Mouse (Mus musculus): Measurements from ENCODE around the gene Nupr1. TPM values are rescaled to one million over a fixed set of nuclear protein-coding genes. Genes with fewer than 3 reads are reported as not detected.

The Nupr1 gene
- polyA plus RNA-seq, 1 experiment from 2014 or later, result 34.2 TPM

- Histone ChIP-seq H3K36me3 (ENCODE audit: control insufficient read depth, insufficient read depth, low read length) (no peaks in the 10 kb centered on the region), H3K4me3 (ENCODE audit: low read length) (no peak overlapping the region), H3K27me3 (ENCODE audit: control insufficient read depth, insufficient read depth, low read depth, low read length) (no peaks in the 10 kb centered on the region), H3K9me3 (ENCODE audit: control insufficient read depth, low read length) (0 out of 2 replicates have a peak, but pooled peaks cover 3% of the 10 kb centered on the region), H3K4me2 (ENCODE audit: low read depth, low read length) (no peak overlapping the region), H3K9ac (ENCODE audit: low read length) (no peak overlapping the region), H3K27ac (ENCODE audit: low read length) (no peak overlapping the region), H3K4me1 (replicated peaks; ENCODE audit: control insufficient read depth, insufficient read depth, low read length) (0 out of 2 replicates have a peak, but pooled peaks cover 2% of the 10 kb centered on the region)
- 62% methylated on average over 3 of the region's 3 CpGs for WGBS
- ATAC-seq (ENCODE audit: low read depth), result no peak
Measured at GRCm38 (mm10) chr7:126616707-126617106, 14.0 kb downstream of the Nupr1 start.

- no peak overlapping the region for H3K4me3 ChIP-seq (ENCODE audit: low read length)
- H3K27me3 ChIP-seq (ENCODE audit: control insufficient read depth, insufficient read depth, low read depth, low read length), result no peaks in the 10 kb centered on the region
- no peak overlapping the region for H3K4me2 ChIP-seq (ENCODE audit: low read depth, low read length)
- H3K27ac ChIP-seq (ENCODE audit: low read length), result no peak overlapping the region
- 0 out of 2 replicates have a peak, but pooled peaks cover 3% of the 10 kb centered on the region for H3K9me3 ChIP-seq (ENCODE audit: control insufficient read depth, low read length)
- WGBS, result 81% methylated on average over 3 of the region's 3 CpGs
- H3K9ac ChIP-seq (ENCODE audit: low read length), result no peak overlapping the region
- ATAC-seq (ENCODE audit: low read depth), result no peak
- H3K4me1 ChIP-seq (replicated peaks; ENCODE audit: control insufficient read depth, insufficient read depth, low read length), result no peaks in the 10 kb centered on the region
- no peaks in the 10 kb centered on the region for H3K36me3 ChIP-seq (ENCODE audit: control insufficient read depth, insufficient read depth, low read length)
Measured at GRCm38 (mm10) chr7:126612736-126613135, 17.9 kb downstream of the Nupr1 start.

GRCm38 (mm10) chr7:126607796-126608195, 22.9 kb downstream of the Nupr1 start:
- Histone ChIP-seq H3K4me1 (replicated peaks; ENCODE audit: control insufficient read depth, insufficient read depth, low read length) (0 out of 2 replicates have a peak, but pooled peaks cover 4% of the 10 kb centered on the region), H3K4me3 (ENCODE audit: low read length) (no peak overlapping the region), H3K27me3 (ENCODE audit: control insufficient read depth, insufficient read depth, low read depth, low read length) (no peaks in the 10 kb centered on the region), H3K9ac (ENCODE audit: low read length) (no peak overlapping the region), H3K36me3 (ENCODE audit: control insufficient read depth, insufficient read depth, low read length) (no peaks in the 10 kb centered on the region), H3K4me2 (ENCODE audit: low read depth, low read length) (no peak overlapping the region), H3K27ac (ENCODE audit: low read length) (no peak overlapping the region), H3K9me3 (ENCODE audit: control insufficient read depth, low read length) (0 out of 2 replicates have a peak, but pooled peaks cover under 1% of the 10 kb centered on the region)
- ATAC-seq (ENCODE audit: low read depth), result no peak
- WGBS, result 80% methylated on average over 5 of the region's 5 CpGs

- H3K27ac ChIP-seq (ENCODE audit: low read length), result no peak overlapping the region
- H3K36me3 ChIP-seq (ENCODE audit: control insufficient read depth, insufficient read depth, low read length), result no peaks in the 10 kb centered on the region
- ATAC-seq (ENCODE audit: low read depth), result peak; percentile 93
- H3K4me3 ChIP-seq (ENCODE audit: low read length), result no peak overlapping the region
- 49% methylated on average over 3 of the region's 3 CpGs for WGBS
- H3K27me3 ChIP-seq (ENCODE audit: control insufficient read depth, insufficient read depth, low read depth, low read length), result no peaks in the 10 kb centered on the region
- H3K9me3 ChIP-seq (ENCODE audit: control insufficient read depth, low read length), result no peaks in the 10 kb centered on the region
- no peak overlapping the region for H3K4me2 ChIP-seq (ENCODE audit: low read depth, low read length)
- 0 out of 2 replicates have a peak, but pooled peaks cover 4% of the 10 kb centered on the region for H3K4me1 ChIP-seq (replicated peaks; ENCODE audit: control insufficient read depth, insufficient read depth, low read length)
- no peak overlapping the region for H3K9ac ChIP-seq (ENCODE audit: low read length)
Measured at GRCm38 (mm10) chr7:126607064-126607463, 23.6 kb downstream of the Nupr1 start.

- peak; percentile 32; the same call in 1 of the 2 replicates for ATAC-seq (ENCODE audit: low read depth)
- H3K27me3 ChIP-seq (ENCODE audit: control insufficient read depth, insufficient read depth, low read depth, low read length), result no peaks in the 10 kb centered on the region
- WGBS, result 60% methylated on average over 5 of the region's 5 CpGs
- H3K36me3 ChIP-seq (ENCODE audit: control insufficient read depth, insufficient read depth, low read length), result no peaks in the 10 kb centered on the region
- H3K4me1 ChIP-seq (replicated peaks; ENCODE audit: control insufficient read depth, insufficient read depth, low read length), result 0 out of 2 replicates have a peak, but pooled peaks cover 4% of the 10 kb centered on the region
- no peak overlapping the region for H3K9ac ChIP-seq (ENCODE audit: low read length)
- H3K4me3 ChIP-seq (ENCODE audit: low read length), result no peak overlapping the region
- H3K4me2 ChIP-seq (ENCODE audit: low read depth, low read length), result no peak overlapping the region
- H3K9me3 ChIP-seq (ENCODE audit: control insufficient read depth, low read length), result no peaks in the 10 kb centered on the region
- peak overlapping the region; percentile 53; the same call in 1 of the 2 replicates for H3K27ac ChIP-seq (ENCODE audit: low read length)
Measured at GRCm38 (mm10) chr7:126606611-126607010, 24.1 kb downstream of the Nupr1 start.

GRCm38 (mm10) chr7:126602650-126603049, 28.0 kb downstream of the Nupr1 start:
- no peak for ATAC-seq (ENCODE audit: low read depth)
- WGBS, result 78% methylated on average over 3 of the region's 3 CpGs
- H3K9me3 ChIP-seq (ENCODE audit: control insufficient read depth, low read length), result no peaks in the 10 kb centered on the region
- H3K27me3 ChIP-seq (ENCODE audit: control insufficient read depth, insufficient read depth, low read depth, low read length), result no peaks in the 10 kb centered on the region
- no peak overlapping the region for H3K4me2 ChIP-seq (ENCODE audit: low read depth, low read length)
- no peak overlapping the region for H3K4me3 ChIP-seq (ENCODE audit: low read length)
- H3K27ac ChIP-seq (ENCODE audit: low read length), result no peak overlapping the region
- no peaks in the 10 kb centered on the region for H3K36me3 ChIP-seq (ENCODE audit: control insufficient read depth, insufficient read depth, low read length)
- 0 out of 2 replicates have a peak, but pooled peaks cover 4% of the 10 kb centered on the region for H3K4me1 ChIP-seq (replicated peaks; ENCODE audit: control insufficient read depth, insufficient read depth, low read length)
- no peak overlapping the region for H3K9ac ChIP-seq (ENCODE audit: low read length)

- Histone ChIP-seq H3K27ac (ENCODE audit: low read length) (no peak overlapping the region), H3K36me3 (ENCODE audit: control insufficient read depth, insufficient read depth, low read length) (no peaks in the 10 kb centered on the region), H3K27me3 (ENCODE audit: control insufficient read depth, insufficient read depth, low read depth, low read length) (no peaks in the 10 kb centered on the region), H3K9ac (ENCODE audit: low read length) (no peak overlapping the region), H3K4me3 (ENCODE audit: low read length) (no peak overlapping the region), H3K4me2 (ENCODE audit: low read depth, low read length) (no peak overlapping the region), H3K4me1 (replicated peaks; ENCODE audit: control insufficient read depth, insufficient read depth, low read length) (0 out of 2 replicates have a peak, but pooled peaks cover 4% of the 10 kb centered on the region), H3K9me3 (ENCODE audit: control insufficient read depth, low read length) (no peaks in the 10 kb centered on the region)
- no peak for ATAC-seq (ENCODE audit: low read depth)
- WGBS, result 23% methylated on average over 4 of the region's 5 CpGs
Measured at GRCm38 (mm10) chr7:126601896-126602295, 28.8 kb downstream of the Nupr1 start.

- no peaks in the 10 kb centered on the region for H3K9me3 ChIP-seq (ENCODE audit: control insufficient read depth, low read length)
- no peaks in the 10 kb centered on the region for H3K27me3 ChIP-seq (ENCODE audit: control insufficient read depth, insufficient read depth, low read depth, low read length)
- ATAC-seq (ENCODE audit: low read depth), result no peak
- H3K36me3 ChIP-seq (ENCODE audit: control insufficient read depth, insufficient read depth, low read length), result no peaks in the 10 kb centered on the region
- 70% methylated on average over 6 of the region's 6 CpGs for WGBS
- no peak overlapping the region for H3K9ac ChIP-seq (ENCODE audit: low read length)
- no peak overlapping the region for H3K4me3 ChIP-seq (ENCODE audit: low read length)
- H3K27ac ChIP-seq (ENCODE audit: low read length), result no peak overlapping the region
- H3K4me2 ChIP-seq (ENCODE audit: low read depth, low read length), result no peak overlapping the region
- no peaks in the 10 kb centered on the region for H3K4me1 ChIP-seq (replicated peaks; ENCODE audit: control insufficient read depth, insufficient read depth, low read length)
Measured at GRCm38 (mm10) chr7:126598919-126599318, 31.7 kb downstream of the Nupr1 start.

- H3K4me1 ChIP-seq (replicated peaks; ENCODE audit: control insufficient read depth, insufficient read depth, low read length), result no peaks in the 10 kb centered on the region
- H3K9ac ChIP-seq (ENCODE audit: low read length), result no peak overlapping the region
- no peak for ATAC-seq (ENCODE audit: low read depth)
- H3K27ac ChIP-seq (ENCODE audit: low read length), result no peak overlapping the region
- H3K27me3 ChIP-seq (ENCODE audit: control insufficient read depth, insufficient read depth, low read depth, low read length), result no peaks in the 10 kb centered on the region
- no peaks in the 10 kb centered on the region for H3K36me3 ChIP-seq (ENCODE audit: control insufficient read depth, insufficient read depth, low read length)
- no peaks in the 10 kb centered on the region for H3K9me3 ChIP-seq (ENCODE audit: control insufficient read depth, low read length)
- no peak overlapping the region for H3K4me2 ChIP-seq (ENCODE audit: low read depth, low read length)
- no peak overlapping the region for H3K4me3 ChIP-seq (ENCODE audit: low read length)
- WGBS, result 36% methylated on average over 6 of the region's 6 CpGs
Measured at GRCm38 (mm10) chr7:126596414-126596813, 34.2 kb downstream of the Nupr1 start.

GRCm38 (mm10) chr7:126595890-126596289, 34.8 kb downstream of the Nupr1 start:
- Histone ChIP-seq H3K4me2 (ENCODE audit: low read depth, low read length) (no peak overlapping the region), H3K36me3 (ENCODE audit: control insufficient read depth, insufficient read depth, low read length) (no peaks in the 10 kb centered on the region), H3K27me3 (ENCODE audit: control insufficient read depth, insufficient read depth, low read depth, low read length) (no peaks in the 10 kb centered on the region), H3K4me3 (ENCODE audit: low read length) (no peak overlapping the region), H3K4me1 (replicated peaks; ENCODE audit: control insufficient read depth, insufficient read depth, low read length) (no peaks in the 10 kb centered on the region), H3K9ac (ENCODE audit: low read length) (no peak overlapping the region), H3K27ac (ENCODE audit: low read length) (no peak overlapping the region), H3K9me3 (ENCODE audit: control insufficient read depth, low read length) (no peaks in the 10 kb centered on the region)
- no peak for ATAC-seq (ENCODE audit: low read depth)
- 75% methylated on average over 5 of the region's 5 CpGs for WGBS
